In the genomic region with DNA sequence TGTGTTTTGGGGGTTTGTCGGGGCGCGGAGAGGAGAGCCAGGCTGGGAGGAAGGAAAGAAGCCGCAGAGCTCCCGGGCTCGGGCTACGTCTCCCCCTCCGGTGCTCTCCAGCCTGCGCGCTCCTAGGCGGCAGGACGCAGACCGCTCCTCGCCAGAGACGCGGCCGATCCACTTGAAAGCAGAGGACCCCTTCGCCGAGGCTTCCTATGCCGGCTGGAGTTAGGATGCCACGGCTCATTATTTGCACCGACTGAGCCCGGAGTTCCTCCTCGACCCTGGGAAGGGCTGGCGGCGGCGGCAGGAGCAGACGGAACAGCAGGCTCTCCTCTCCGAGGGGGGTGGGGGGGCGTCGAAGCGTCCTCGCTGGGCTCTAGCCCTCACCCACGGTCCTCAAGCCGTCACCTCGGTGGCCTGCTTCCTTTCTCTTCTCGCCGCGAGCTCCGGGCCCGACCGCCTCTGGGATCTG, we compare ENCODE assay signal across 8 mouse cellular contexts. TPM values are rescaled to one million over a fixed set of nuclear protein-coding genes. Genes with fewer than 3 reads are reported as not detected.
DNase-seq lines count a peak whose midpoint lies in the region; ATAC-seq and TF ChIP-seq lines count a peak whose summit lies in the region.

No protein-coding gene starts in this region.

- no peak for TF ChIP-seq CTCF in liver, postnatal 0 days (IDR thresholded peaks at IDR 0.05; ENCODE audit: low read depth)

- no peak for DNase-seq in kidney, postnatal 10 days
- DNase-seq in liver, postnatal 0 days = no peak
- no peak for DNase-seq in layer of hippocampus, postnatal 36 days
- no peak for DNase-seq in right cerebral cortex, adult 2 months (ENCODE audit: low spot score in 2 of 2)

- no peak; the same call in 1 of the 2 replicates for TF ChIP-seq EP300 in liver, postnatal 0 days (IDR thresholded peaks at IDR 0.05; ENCODE audit: low read depth)

- H3K27me3 ChIP-seq in kidney, embryonic 16.5 days (ENCODE audit: insufficient read depth, low read length) = no peaks in the 10 kb centered on the region
- peaks cover 38% of the 10 kb centered on the region for H3K27me3 ChIP-seq in heart, embryonic 16.5 days (ENCODE audit: control insufficient read depth, insufficient read depth, low read length)
- peaks cover 20% of the 10 kb centered on the region for H3K27me3 ChIP-seq in liver, postnatal 0 days (ENCODE audit: insufficient read depth, low read length)
- no peaks in the 10 kb centered on the region for H3K27me3 ChIP-seq in stomach, embryonic 16.5 days (ENCODE audit: control insufficient read depth, insufficient read depth, low read length)

- WGBS in kidney, embryonic 16.5 days = under 1% methylated on average over 42 of the region's 42 CpGs
- under 1% methylated on average over 36 of the region's 42 CpGs for WGBS in heart, embryonic 16.5 days
- 0% methylated on average over 41 of the region's 42 CpGs for WGBS in liver, postnatal 0 days (ENCODE audit: insufficient replicate concordance)
- WGBS in stomach, embryonic 16.5 days = under 1% methylated on average over 42 of the region's 42 CpGs

- H3K27ac ChIP-seq in kidney, embryonic 16.5 days (ENCODE audit: low read length) = peak overlapping the region; percentile 95
- H3K27ac ChIP-seq in brown adipose tissue, adult 24 weeks (replicated peaks; ENCODE audit: low read depth, low read length) = peak overlapping the region; percentile 95
- H3K27ac ChIP-seq in heart, embryonic 16.5 days (ENCODE audit: low read length) = peak overlapping the region; percentile 85
- peak overlapping the region; percentile 82 for H3K27ac ChIP-seq in liver, postnatal 0 days (ENCODE audit: low read depth)
- H3K27ac ChIP-seq in stomach, embryonic 16.5 days (ENCODE audit: low read length) = peak overlapping the region; percentile 97

- peak overlapping the region; percentile 96 for H3K9ac ChIP-seq in kidney, embryonic 16.5 days (replicated peaks; ENCODE audit: low read length)
- H3K9ac ChIP-seq in heart, embryonic 16.5 days (ENCODE audit: low read length) = peak overlapping the region; percentile 90
- peak overlapping the region; percentile 87 for H3K9ac ChIP-seq in liver, postnatal 0 days (replicated peaks)
- H3K9ac ChIP-seq in stomach, embryonic 16.5 days (ENCODE audit: low read length) = peak overlapping the region; percentile 97

- peak overlapping the region; percentile 95 for H3K4me3 ChIP-seq in kidney, embryonic 16.5 days (ENCODE audit: low read length)
- peak overlapping the region; percentile 92 for H3K4me3 ChIP-seq in brown adipose tissue, adult 24 weeks (ENCODE audit: insufficient read depth, low read depth, low read length)
- H3K4me3 ChIP-seq in heart, embryonic 16.5 days (ENCODE audit: low read length) = peak overlapping the region; percentile 77
- peak overlapping the region; percentile 62 for H3K4me3 ChIP-seq in liver, postnatal 0 days (ENCODE audit: low read depth, low read length)
- peak overlapping the region; percentile 91 for H3K4me3 ChIP-seq in stomach, embryonic 16.5 days (replicated peaks; ENCODE audit: low read length)

- H3K4me2 ChIP-seq in kidney, embryonic 16.5 days (replicated peaks; ENCODE audit: low read depth, low read length) = peak overlapping the region; percentile 93
- peak overlapping the region; percentile 91 for H3K4me2 ChIP-seq in heart, embryonic 16.5 days (ENCODE audit: low read depth, low read length)
- peak overlapping the region; percentile 96 for H3K4me2 ChIP-seq in liver, postnatal 0 days (ENCODE audit: low read depth, low read length)
- H3K4me2 ChIP-seq in stomach, embryonic 16.5 days (ENCODE audit: low read depth, low read length) = peak overlapping the region; percentile 89

- H3K9me3 ChIP-seq in kidney, embryonic 16.5 days (ENCODE audit: low read length) = no peaks in the 10 kb centered on the region
- no peaks in the 10 kb centered on the region for H3K9me3 ChIP-seq in heart, embryonic 16.5 days (replicated peaks; ENCODE audit: control insufficient read depth, low read length)
- no peaks in the 10 kb centered on the region for H3K9me3 ChIP-seq in liver, postnatal 0 days (ENCODE audit: low read length)
- H3K9me3 ChIP-seq in stomach, embryonic 16.5 days (replicated peaks; ENCODE audit: control insufficient read depth, low read length) = no peaks in the 10 kb centered on the region

- peaks cover 8% of the 10 kb centered on the region; the same call in 1 of the 2 replicates for H3K36me3 ChIP-seq in kidney, embryonic 16.5 days (ENCODE audit: insufficient read depth, low read length)
- H3K36me3 ChIP-seq in heart, embryonic 16.5 days (ENCODE audit: control insufficient read depth, insufficient read depth) = no peaks in the 10 kb centered on the region
- H3K36me3 ChIP-seq in liver, postnatal 0 days (replicated peaks; ENCODE audit: insufficient read depth, low read length) = peaks cover 6% of the 10 kb centered on the region; the same call in 1 of the 2 replicates
- H3K36me3 ChIP-seq in stomach, embryonic 16.5 days (ENCODE audit: control insufficient read depth, insufficient read depth, low read length) = 0 out of 2 replicates have a peak, but pooled peaks cover 3% of the 10 kb centered on the region

- peak; percentile 7 for ATAC-seq in kidney, embryonic 16.5 days (ENCODE audit: low FRiP score, low TSS enrichment)
- ATAC-seq in heart, embryonic 16.5 days (replicated peaks; ENCODE audit: extremely low read depth, insufficient read depth, low FRiP score) = no peak
- peak; percentile 16 for ATAC-seq in liver, postnatal 0 days
- peak; percentile 8 for ATAC-seq in stomach, embryonic 16.5 days (ENCODE audit: insufficient read depth, low FRiP score)

- H3K4me1 ChIP-seq in kidney, embryonic 16.5 days (ENCODE audit: insufficient read depth, low read length) = peaks cover 69% of the 10 kb centered on the region
- H3K4me1 ChIP-seq in brown adipose tissue, adult 24 weeks (ENCODE audit: control insufficient read depth, insufficient read depth, insufficient read length, low read length) = peaks cover 28% of the 10 kb centered on the region
- peaks cover 46% of the 10 kb centered on the region for H3K4me1 ChIP-seq in heart, embryonic 16.5 days (ENCODE audit: control insufficient read depth, insufficient read depth, low read length)
- H3K4me1 ChIP-seq in liver, postnatal 0 days (ENCODE audit: insufficient read depth) = peaks cover 80% of the 10 kb centered on the region
- peaks cover 57% of the 10 kb centered on the region for H3K4me1 ChIP-seq in stomach, embryonic 16.5 days (ENCODE audit: control insufficient read depth, insufficient read depth, low read length)

RNA-seq across cellular contexts. Expression of gene Tle3, which starts 0.4 kb away (rescaled TPM):
- 26.0 and 30.8 TPM in 2 replicates for polyA plus RNA-seq in kidney, embryonic 16.5 days (2015; fragmentation: Nextera tagmentation; extraction: Ambion mirVana)
- 31.6 and 32.2 TPM in 2 replicates for polyA plus RNA-seq in brown adipose tissue, adult 24 weeks (2012; ENCODE audit: insufficient read depth, insufficient read length, missing spikeins)
- 9.8 and 10.8 TPM in 2 replicates for polyA plus RNA-seq in heart, embryonic 16.5 days (2015; fragmentation: Nextera tagmentation; extraction: Ambion mirVana)
- 3.2 and 3.6 TPM in 2 replicates for polyA plus RNA-seq in liver, postnatal 0 days (2015; fragmentation: Nextera tagmentation; extraction: Ambion mirVana)
- polyA plus RNA-seq in stomach, embryonic 16.5 days (2015; fragmentation: Nextera tagmentation; extraction: Ambion mirVana) = 20.2 and 21.4 TPM in 2 replicates
- 10 to 100 TPM; 51.5 to 53.2 TPM for total RNA-seq in layer of hippocampus, postnatal 36 days (2021)
